Mouse (Mus musculus): Measurements from ENCODE around the gene Gcn1l1. TPM values are rescaled to one million over a fixed set of nuclear protein-coding genes. Genes with fewer than 3 reads are reported as not detected.

Gcn1l1 gene
- total and polyA plus RNA-seq, 3 experiments, result 48.6 to 51.1 (median 49.4) TPM

- peak; percentile 58 for DNase-seq
These were observed 46.5 kb downstream of the Gcn1l1 start for GRCm38 (mm10) chr5:115611566-115611965.

GRCm38 (mm10) chr5:115613332-115613731 is 48.3 kb downstream of the Gcn1l1 start:
- no peak for DNase-seq

- DNase-seq, result peak; percentile 46
These were observed 49.9 kb downstream of the Gcn1l1 start for GRCm38 (mm10) chr5:115614948-115615347.

GRCm38 (mm10) chr5:115619690-115620089 is 54.6 kb downstream of the Gcn1l1 start:
- no peak for DNase-seq

GRCm38 (mm10) chr5:115622686-115623085 is 57.6 kb downstream of the Gcn1l1 start:
- DNase-seq, result no peak

GRCm38 (mm10) chr5:115623694-115624440 is 58.8 kb downstream of the Gcn1l1 start:
- no peak for DNase-seq

- no peak for DNase-seq
These were observed 61.3 kb downstream of the Gcn1l1 start for GRCm38 (mm10) chr5:115626237-115626886.

GRCm38 (mm10) chr5:115628083-115628482 is 63.0 kb downstream of the Gcn1l1 start:
- no peak for DNase-seq

- no peak for DNase-seq
These were observed 64.6 kb downstream of the Gcn1l1 start for GRCm38 (mm10) chr5:115629672-115630071.

GRCm38 (mm10) chr5:115630291-115630690 is 65.2 kb downstream of the Gcn1l1 start:
- DNase-seq, result no peak

- peak; percentile 98 for DNase-seq
These were observed 66.7 kb downstream of the Gcn1l1 start, which contains the start of gene Rab35 for GRCm38 (mm10) chr5:115631505-115632357. Rab35 (plus strand) TSS chr5:115631908.

GRCm38 (mm10) chr5:115632358-115632714 is 67.3 kb downstream of the Gcn1l1 start:
- DNase-seq, result peak; percentile 52

- DNase-seq, result no peak
These were observed 68.0 kb downstream of the Gcn1l1 start for GRCm38 (mm10) chr5:115633060-115633459.

- no peak for DNase-seq
These were observed 69.0 kb downstream of the Gcn1l1 start for GRCm38 (mm10) chr5:115634046-115634445.

GRCm38 (mm10) chr5:115635536-115635935 is 70.5 kb downstream of the Gcn1l1 start:
- DNase-seq, result no peak

GRCm38 (mm10) chr5:115644192-115644591 is 79.1 kb downstream of the Gcn1l1 start:
- DNase-seq, result no peak

GRCm38 (mm10) chr5:115648876-115649275 is 83.8 kb downstream of the Gcn1l1 start:
- DNase-seq, result no peak

- DNase-seq, result peak; percentile 58
These were observed 84.6 kb downstream of the Gcn1l1 start for GRCm38 (mm10) chr5:115649699-115650098.

GRCm38 (mm10) chr5:115650885-115651284 is 85.8 kb downstream of the Gcn1l1 start:
- no peak for DNase-seq

- DNase-seq, result no peak
These were observed 86.8 kb downstream of the Gcn1l1 start for GRCm38 (mm10) chr5:115651821-115652220.

GRCm38 (mm10) chr5:115652681-115653575 is 87.9 kb downstream of the Gcn1l1 start:
- DNase-seq, result peak; percentile 100
